Mouse (Mus musculus): ENCODE measurements around the gene Gabra1. TPM values are rescaled to one million over a fixed set of nuclear protein-coding genes. Genes with fewer than 3 reads are reported as not detected.

Gene Gabra1
- total RNA-seq (2023), result not detected

DNA sequence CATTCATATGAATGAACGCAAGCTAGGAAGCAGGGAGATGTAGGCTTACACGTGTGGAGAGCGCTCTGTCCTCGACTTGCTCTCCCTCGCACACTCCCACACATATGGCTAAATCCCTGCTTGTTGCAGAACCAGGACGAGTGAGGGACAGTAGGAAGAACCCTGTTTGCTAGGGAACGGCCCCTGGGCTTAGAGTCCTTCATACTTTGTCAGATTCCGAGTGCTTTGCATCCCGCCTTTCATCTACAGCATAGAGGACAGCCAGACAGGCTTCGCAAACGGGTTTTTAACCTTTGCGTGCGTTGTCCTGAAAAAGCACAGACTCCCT is at the start of gene Gabra1:
Gabra1 (minus strand) TSS at position 106 of the 328 bp plus-strand sequence.

Other genes with a start within 250 kb of the Gabra1 start
- gene Gabrg2, start 182.1 kb downstream of the Gabra1 start, total RNA-seq (2023), result not detected
- gene Gabra6, start 138.1 kb upstream of the Gabra1 start, total RNA-seq (2023), result not detected
- not detected for gene Gabrb2, start 236.8 kb upstream of the Gabra1 start, total RNA-seq (2023)

All from neutrophil, adult 59 days (primary cell).